Mouse (Mus musculus) megakaryocyte, adult 5-6 weeks (primary cell): Measurements from ENCODE around the gene Zbtb22. TPM values are rescaled to one million over a fixed set of nuclear protein-coding genes. Genes with fewer than 3 reads are reported as not detected.
"Not testable (repeated sequence)": the region's sequence is repeated elsewhere in the genome, so short reads cannot be mapped to it uniquely, and the experiment has no call there.

ENCODE experiments used
- ATAC-seq: 2 replicates; pipeline ENCODE4 v1.8.0; 2016; ENCODE audit warnings: mild to moderate bottlenecking, inconsistent platforms; ENCODE audit not compliant: poor library complexity, severe bottlenecking
- total RNA-seq, 2 experiments: library from RNA; stranded (forward) in 1 of 2; stranded (reverse) in 1 of 2; fragments of 153-499, 151-499 nt in 1 of 2; fragments of 221-1000, 200-1000 nt in 1 of 2; gene quantifications; 2 replicates each; pipeline versions ENCODE4 v1.2.3 to v1.2.4; 2015 to 2017

Zbtb22 gene
- total RNA-seq, 2 experiments from 2014 or later = 14.0 to 22.0 TPM

- no peak for ATAC-seq
Observed at GRCm38 (mm10) chr17:33940981-33941380, 25.3 kb downstream of the Zbtb22 start.

GRCm38 (mm10) chr17:33941381-33941780, 25.7 kb downstream of the Zbtb22 start:
- ATAC-seq = no peak

GRCm38 (mm10) chr17:33943454-33943853, 27.8 kb downstream of the Zbtb22 start:
- no peak for ATAC-seq

GRCm38 (mm10) chr17:33947430-33948089, 31.9 kb downstream of the Zbtb22 start:
- peak; percentile 42 for ATAC-seq

- ATAC-seq = no peak
Observed at GRCm38 (mm10) chr17:33948090-33948904, 32.6 kb downstream of the Zbtb22 start.

- ATAC-seq = no peak
Observed at GRCm38 (mm10) chr17:33948905-33949537, 33.3 kb downstream of the Zbtb22 start.

GRCm38 (mm10) chr17:33950131-33950625, 34.5 kb downstream of the Zbtb22 start:
- ATAC-seq = no peak

- peak; percentile 64 for ATAC-seq
Observed at GRCm38 (mm10) chr17:33951021-33951946, 35.6 kb downstream of the Zbtb22 start, which contains the start of gene B3galt4. Gene B3galt4 (minus strand): TSS chr17:33951488.

- not testable (repeated sequence) for ATAC-seq
Observed at GRCm38 (mm10) chr17:33952015-33952414, 36.3 kb downstream of the Zbtb22 start.

GRCm38 (mm10) chr17:33952879-33953278, 37.2 kb downstream of the Zbtb22 start:
- ATAC-seq = no peak

- no peak for ATAC-seq
Observed at GRCm38 (mm10) chr17:33953310-33953709, 37.6 kb downstream of the Zbtb22 start.

GRCm38 (mm10) chr17:33953961-33954565, 38.4 kb downstream of the Zbtb22 start:
- no peak for ATAC-seq

GRCm38 (mm10) chr17:33954646-33955554, 39.2 kb downstream of the Zbtb22 start:
- no peak for ATAC-seq

GRCm38 (mm10) chr17:33955555-33956214, 40.0 kb downstream of the Zbtb22 start, which contains the start of the genes Vps52 and Rps18:
Gene Vps52 (plus strand): TSS chr17:33955812.
Gene Rps18 (minus strand): TSS chr17:33956001.
- peak; percentile 87 for ATAC-seq

GRCm38 (mm10) chr17:33956336-33956735, 40.6 kb downstream of the Zbtb22 start:
- ATAC-seq = no peak

- no peak for ATAC-seq
Observed at GRCm38 (mm10) chr17:33957493-33957892, 41.8 kb downstream of the Zbtb22 start.

GRCm38 (mm10) chr17:33958451-33958850, 42.7 kb downstream of the Zbtb22 start:
- ATAC-seq = no peak

GRCm38 (mm10) chr17:33959135-33959534, 43.4 kb downstream of the Zbtb22 start:
- no peak for ATAC-seq
